Mouse (Mus musculus) heart, adult 2 months (tissue): ENCODE data around the gene Szrd1.

ENCODE experiments used
- CTCF ChIP-seq: fragments of 200-600 bp; IDR thresholded peaks from 2 replicates; pipeline ENCODE4 v1.8.1; 2022; ENCODE audit warnings: antibody characterized with exemption, mild to moderate bottlenecking, moderate library complexity
- POLR2A ChIP-seq: fragments of 200-500 bp; IDR thresholded peaks from 2 replicates; pipeline ENCODE4 v1.6.1; 2011; ENCODE audit warnings: mild to moderate bottlenecking, low read depth, low read length, control low read depth; ENCODE audit not compliant: insufficient read depth

DNA sequence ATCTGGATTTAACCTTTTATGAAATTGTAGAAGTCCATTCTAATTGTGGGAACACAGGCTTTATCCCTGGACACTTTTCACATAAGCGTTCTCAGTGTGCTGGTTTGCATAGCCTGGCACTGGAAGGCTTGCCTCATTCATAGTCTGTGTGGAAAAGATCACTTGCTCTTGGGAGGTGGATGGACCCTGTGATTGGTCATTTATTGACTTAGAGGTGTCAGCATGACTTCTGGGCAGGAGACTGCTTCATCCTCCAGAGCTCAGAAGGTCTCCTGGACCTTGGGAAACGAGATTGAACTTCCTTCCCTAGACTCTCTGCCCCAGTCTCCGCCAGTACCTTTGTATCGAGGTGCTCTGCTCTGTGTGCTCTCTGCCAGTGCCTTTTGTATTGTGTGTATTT lies 44.9 kb upstream of the Szrd1 start:
- TF ChIP-seq CTCF, result no peak
- no peak for TF ChIP-seq POLR2A
